Mouse (Mus musculus): ENCODE data around the gene Ift74.

- TF ChIP-seq GATA1 (IDR thresholded peaks at IDR 0.05; ENCODE audit: borderline replicate concordance, low read length) (no peak), FLI1 (IDR thresholded peaks at IDR 0.05; ENCODE audit: low read length) (no peak)
These were observed 82.1 kb downstream of the Ift74 start for GRCm38 (mm10) chr4:94696368-94696767.
